Mouse (Mus musculus): Measurements from ENCODE around the gene Tex46.

GRCm38 (mm10) chr4:136610387-136610856 lies at the start of gene Tex46:
- TF ChIP-seq POLR2A (IDR thresholded peaks at IDR 0.05; ENCODE audit: extremely low read depth, insufficient read depth, low read length): no peak
- no peak for TF ChIP-seq CTCF (IDR thresholded peaks at IDR 0.05; ENCODE audit: extremely low read depth, insufficient read depth, low read length)

All from cortical plate, adult 2 months (tissue).